Mouse (Mus musculus) embryo, embryonic 9.5 days (tissue): ENCODE measurements around the gene Me1.
A peak's percentile ranks its signal among the peaks of the same experiment; 100 is the strongest.
"Not testable (repeated sequence)": the region's sequence is repeated elsewhere in the genome, so short reads cannot be mapped to it uniquely, and the experiment has no call there.

Experiments used
- DNase-seq: peaks from one replicate; pipeline ENCODE4 v3.0.0-alpha.2; 2017; ENCODE audit errors: extremely low spot score

Me1 gene

DNA sequence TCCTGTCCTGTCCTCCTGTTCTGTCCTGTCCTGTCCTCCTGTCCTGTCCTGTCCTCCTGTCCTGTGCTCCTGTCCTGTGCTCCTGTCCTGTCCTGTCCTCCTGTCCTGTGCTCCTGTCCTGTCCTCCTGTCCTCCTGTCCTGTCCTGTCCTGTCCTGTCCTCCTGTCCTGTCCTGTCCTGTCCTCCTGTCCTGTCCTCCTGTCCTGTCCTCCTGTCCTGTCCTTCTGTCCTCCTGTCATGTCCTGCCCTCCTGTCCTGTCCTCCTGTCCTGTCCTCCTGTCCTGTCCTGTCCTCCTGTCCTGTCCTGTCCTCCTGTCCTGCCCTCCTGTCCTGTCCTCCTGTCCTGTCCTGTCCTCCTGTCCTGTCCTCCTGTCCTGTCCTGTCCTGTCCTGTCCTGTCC, 98.8 kb downstream of the Me1 start:
- DNase-seq: not testable (repeated sequence)

DNA sequence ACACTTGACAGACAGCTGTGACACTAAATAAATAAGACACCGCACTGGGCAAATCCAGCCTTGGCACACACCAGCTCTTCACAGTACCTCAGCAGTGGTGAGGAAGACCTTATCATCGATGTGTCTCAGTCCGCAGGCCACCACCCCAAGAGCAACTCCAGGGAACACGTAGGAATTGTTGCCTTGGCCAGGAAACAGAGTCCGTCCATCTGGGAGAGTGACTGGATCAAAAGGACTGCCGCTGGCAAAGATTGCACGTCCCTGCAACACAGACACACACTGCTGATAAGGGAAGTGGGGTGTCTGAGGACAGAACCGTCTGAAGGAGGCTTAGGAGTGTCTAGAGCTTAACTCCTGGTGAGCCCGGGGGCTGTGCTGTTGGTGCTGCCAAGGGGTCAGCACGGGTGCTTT, 101.4 kb downstream of the Me1 start:
- DNase-seq: not testable (repeated sequence)

DNA sequence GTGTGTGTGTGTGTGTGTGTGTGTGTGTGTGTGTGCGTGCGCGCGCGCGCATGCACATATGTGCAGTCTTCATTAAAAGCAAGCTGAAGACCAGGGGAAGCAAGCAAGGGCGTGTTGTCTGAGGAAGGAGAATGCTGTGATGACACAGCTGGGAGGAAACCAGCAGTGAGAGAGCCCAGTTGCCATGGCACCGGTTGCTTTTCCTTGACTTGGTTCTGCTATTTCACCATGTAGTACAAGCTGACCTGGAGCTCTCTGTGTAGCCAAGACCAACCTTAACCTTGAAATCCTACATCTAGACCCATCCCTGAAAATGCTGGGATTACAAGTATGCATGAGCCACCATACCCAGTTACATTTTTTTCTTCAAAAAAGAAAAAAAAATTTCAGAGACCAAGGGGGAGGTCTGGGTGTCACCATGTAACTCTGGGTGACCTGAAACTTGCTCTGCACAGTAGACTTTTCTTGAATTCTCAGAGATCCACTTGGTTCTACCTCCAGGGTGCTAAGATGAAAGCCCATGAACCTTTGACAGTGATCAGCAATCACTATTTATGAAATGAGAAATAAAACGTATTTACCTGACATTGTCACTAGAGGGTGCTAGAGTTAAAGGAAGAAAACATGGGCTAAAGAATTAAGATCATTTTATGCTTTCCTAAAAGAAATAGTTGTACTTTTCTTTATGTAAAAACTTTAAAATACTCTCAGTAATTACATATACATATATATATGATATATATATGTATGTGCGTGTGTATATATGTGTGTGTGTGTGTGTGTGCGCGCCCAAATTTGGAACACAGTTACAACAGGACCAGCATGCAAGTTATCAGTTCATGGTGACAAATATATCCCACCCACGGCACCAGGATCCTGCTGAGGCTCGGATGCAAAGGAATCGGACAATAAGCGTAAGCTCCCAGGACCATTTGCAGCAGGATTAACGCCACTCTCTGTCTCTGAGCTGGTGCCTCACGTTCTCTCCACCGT, 102.8 kb downstream of the Me1 start:
- DNase-seq: no peak

DNA sequence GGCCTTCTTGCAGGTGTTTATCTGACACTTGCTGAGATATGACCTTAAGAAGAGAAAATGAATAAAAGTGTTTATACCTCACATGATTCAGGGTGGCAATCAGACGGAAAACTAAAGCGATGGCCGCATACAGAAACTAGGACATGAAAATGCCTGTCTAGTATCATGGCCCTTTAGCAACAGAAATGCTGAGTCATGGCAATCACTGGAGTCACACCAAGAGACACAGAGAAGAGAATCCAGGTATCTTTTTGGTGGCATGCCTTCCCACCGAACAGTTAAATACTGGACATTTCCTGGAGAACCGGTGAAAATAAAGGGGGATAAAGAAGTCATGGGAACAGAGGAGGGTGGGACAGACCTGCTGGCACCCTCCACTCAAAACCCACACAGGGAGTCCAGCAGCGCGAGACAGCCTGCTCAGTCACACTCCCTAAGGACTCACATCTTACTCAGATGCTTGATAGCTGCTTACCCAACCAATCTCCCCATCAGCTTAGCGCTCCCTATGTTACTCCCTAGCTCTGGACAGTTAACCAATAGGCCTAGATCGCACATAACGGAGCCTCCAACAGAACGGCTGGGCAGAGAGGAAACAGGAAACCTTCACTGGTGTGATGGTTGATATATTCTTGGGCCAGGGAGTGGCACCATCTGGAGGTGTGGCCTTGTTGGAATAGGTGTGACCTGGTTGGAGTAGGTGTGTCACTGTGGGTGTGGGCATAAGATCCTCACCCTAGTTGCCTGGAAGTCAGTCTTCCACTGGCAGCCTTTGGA, 108.5 kb downstream of the Me1 start:
- DNase-seq: no peak

DNA sequence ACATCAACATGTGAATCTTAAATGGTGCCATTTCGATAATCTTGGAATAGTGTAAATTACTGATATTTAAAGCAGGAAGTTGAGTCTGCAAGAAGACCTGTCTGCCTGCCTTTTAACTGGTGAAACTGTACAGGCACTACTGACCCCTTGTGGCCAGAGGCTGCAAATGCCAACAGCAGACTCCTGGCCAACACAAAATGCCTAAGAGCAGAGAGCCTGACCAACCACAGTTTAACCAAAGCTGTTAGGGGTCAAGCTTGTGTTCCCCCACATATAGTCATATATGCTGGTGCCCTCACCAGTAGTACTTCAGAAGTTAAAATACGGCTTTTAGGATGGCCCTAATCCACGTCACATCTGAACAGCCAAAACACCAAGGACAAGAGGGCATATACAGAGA, 112.0 kb downstream of the Me1 start:
- DNase-seq: peak; percentile 67

DNA sequence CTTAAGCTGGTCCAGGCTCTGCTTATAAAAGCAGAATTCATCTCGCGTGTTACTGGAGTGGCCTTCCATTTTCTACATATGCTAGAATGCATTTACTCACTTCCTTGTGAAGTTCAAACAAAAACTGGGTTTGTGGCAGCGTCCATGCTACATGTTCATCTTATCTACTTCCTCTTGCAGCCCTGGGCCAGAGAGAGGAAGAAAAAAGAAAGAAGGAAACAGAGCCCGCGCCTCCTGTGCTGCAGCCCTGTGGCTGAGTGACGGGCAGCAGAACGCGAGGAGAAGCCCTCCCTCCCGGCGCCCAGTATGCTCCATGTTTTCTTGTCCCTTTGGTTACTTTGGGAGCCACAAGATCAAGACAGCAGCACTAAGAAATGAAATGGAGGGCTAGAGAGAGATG, 116.1 kb downstream of the Me1 start:
- no peak for DNase-seq

DNA sequence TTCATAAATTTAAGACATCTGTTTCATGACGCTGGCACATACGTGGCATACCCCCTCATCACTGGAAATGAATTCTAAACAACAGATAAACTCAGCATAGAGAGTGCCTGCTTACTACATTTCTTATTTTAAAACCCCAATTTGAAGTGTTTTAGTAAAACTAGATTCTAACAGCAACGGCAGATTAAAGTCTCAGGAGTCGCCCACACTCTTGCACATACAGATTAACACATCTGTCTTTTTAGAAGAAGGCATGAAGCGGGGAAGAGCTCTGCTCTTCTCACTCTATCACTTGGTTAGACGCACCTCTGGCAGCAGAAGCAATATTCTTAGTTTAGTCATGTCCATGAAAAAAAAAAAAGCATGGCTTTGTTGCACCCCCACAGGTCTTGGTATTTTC, 120.6 kb downstream of the Me1 start:
- DNase-seq: no peak

DNA sequence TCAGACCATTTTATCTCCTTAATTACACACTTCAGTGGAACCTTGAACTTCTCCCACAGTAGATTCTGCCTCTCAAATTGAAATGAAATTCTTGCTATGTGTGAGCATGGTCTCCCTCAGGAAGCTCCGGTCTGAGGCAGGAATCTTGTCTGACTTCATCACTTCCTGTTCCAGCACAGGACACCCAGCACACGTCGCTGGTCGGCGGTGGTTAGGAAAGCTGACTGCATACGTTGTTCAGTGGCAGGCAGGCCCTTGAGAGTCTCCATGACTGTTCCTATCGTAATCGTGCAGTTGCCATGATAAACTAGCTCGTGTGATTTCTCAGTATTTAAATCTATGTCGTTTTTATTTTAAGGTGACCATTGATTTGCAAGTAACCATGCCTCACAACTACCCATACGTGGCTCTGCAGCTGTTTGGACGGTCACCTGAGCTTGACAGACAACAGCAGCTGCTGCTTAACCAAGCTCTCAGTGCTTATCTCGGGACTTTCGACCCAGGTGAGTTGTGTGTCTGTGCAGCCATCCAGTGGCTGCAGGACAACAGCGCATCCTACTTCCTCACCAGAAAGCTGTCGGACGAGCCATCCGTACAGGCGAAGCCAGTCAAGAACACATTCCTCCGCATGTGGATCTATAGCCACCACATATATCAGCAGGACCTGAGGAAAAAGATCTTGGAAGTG, 122.0 kb downstream of the Me1 start:
- DNase-seq: no peak

DNA sequence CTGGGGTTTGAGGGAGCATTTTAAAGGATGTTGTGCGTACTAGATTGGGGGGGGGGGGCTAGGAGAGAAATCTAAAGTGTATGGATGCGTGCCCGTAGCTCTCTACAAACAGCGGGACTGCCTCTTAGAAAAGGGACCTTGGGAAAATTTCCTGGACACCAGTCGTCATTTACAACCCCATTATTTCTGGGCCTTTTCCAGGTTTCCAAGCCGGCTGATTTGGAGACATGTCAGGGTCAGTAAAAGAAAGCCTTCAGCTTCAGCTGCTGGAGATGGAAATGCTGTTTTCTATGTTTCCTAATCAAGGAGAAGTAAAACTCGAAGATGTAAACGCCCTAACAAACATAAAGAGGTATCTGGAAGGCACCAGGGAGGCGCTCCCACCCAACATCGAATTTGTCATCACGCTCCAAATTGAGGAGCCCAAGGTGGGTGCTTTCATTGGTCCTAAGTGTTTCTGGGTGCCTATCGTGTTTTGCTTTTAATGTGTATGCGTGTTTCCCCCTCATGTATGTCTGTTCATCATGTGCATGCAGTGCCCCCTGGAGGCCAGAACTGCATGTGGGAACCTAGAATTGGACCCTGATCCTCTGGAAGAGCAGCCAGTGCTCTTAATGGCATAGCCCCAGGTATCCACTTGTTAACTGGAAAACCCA, 123.0 kb downstream of the Me1 start:
- DNase-seq: peak; percentile 77

DNA sequence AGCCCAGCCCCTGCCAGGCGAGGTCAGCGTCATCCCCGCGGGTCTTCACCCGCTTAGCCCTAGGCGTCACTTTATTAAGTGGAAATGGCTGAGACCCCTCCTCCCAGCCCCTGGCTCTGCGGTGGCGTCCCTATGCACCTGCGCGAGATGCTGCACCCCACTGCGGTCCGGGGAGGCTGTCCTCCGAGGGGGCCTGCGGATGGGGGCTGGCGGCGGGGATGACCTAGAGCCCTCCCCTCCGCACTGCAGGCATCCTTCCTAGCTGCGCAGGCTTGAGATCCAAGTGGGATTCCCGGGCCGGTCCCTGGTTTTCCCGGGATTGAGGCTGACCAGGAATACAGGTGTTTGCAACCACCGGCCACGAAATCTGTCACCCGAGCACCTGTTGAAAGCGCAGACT, 123.6 kb downstream of the Me1 start:
- no peak for DNase-seq

DNA sequence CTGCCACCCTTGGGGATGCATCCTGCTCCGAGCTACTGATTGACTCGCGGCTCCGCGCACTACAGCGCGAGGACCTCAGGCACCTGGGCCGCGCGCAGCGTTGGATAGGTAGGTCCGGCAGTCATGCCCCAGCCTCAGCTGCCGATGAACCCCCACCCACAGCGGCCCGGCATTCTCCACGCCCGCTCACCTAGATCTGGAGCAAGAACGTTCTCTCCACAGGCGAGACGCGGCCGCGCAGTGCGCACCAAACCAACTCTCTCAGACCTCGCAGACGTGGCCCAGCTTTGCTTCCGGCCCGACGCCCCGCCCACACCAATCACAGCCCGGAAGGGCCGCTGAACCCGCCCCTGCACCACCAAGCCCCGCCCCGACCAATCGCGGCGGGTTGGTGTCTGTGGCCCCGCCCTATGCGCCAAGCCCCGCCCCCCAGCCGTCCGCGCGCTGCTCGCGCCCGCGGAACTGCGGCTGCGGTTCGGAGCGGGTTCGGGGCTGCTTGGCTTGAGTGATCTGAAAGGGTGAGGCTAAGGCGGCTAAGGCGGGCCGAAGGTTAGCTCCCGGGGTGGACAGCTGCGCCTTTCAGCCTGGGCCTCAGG, 124.1 kb downstream of the Me1 start, which contains the start of the genes Pgm3 and Rwdd2a:
Pgm3 (minus strand) TSS at position 303 of the 596 bp plus-strand sequence.
Rwdd2a (plus strand) TSS at position 452 of the 596 bp plus-strand sequence.
- peak; percentile 96 for DNase-seq

DNA sequence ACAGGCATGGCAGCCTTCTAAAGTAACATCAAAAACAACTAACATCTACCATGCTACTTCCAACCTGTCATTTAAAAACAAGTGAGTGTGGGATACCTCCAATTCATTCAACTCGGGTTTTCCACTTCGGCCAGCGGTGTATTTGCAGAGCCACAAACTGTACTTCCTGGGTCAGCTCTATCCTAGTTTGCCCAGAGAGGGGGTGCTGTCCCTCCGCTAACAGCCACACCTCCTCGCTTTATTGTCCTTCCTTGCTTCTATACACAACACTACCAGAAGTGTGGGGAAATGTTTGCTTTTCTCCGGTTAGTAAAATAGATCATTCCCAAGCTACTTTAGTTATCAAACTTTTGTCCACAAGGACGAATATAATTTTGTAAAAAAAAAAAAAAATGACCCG, 124.8 kb downstream of the Me1 start:
- DNase-seq: peak; percentile 8

DNA sequence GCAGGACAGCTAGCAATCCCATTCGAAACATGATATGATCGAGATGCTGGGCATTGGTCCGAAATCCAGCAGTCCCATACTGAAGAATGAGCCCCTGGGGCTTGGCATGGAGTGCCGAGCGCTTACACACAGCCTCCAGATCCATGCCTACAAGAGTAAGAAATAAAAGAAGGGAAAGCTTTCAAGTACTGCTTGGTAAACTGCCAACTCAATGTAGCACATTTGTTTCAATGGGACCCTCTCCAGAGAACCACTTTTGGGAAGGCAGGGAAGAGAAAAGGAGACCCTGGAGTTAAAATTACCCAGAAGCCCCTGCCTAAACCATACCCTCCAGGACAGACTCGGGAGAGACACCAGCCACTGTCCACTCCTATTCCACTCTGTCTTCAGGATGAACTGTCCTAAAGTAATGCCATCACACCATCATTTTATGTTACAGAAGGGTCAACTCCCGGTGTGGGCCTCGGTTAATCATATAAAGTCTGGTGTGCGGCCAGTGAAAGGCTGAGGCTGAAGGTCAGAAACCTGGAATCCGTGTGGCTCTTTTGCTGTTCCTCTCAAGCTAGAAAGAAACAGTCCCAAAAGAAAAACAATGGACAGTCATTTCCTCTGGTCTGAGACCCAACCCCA, 125.4 kb downstream of the Me1 start:
- DNase-seq: no peak

DNA sequence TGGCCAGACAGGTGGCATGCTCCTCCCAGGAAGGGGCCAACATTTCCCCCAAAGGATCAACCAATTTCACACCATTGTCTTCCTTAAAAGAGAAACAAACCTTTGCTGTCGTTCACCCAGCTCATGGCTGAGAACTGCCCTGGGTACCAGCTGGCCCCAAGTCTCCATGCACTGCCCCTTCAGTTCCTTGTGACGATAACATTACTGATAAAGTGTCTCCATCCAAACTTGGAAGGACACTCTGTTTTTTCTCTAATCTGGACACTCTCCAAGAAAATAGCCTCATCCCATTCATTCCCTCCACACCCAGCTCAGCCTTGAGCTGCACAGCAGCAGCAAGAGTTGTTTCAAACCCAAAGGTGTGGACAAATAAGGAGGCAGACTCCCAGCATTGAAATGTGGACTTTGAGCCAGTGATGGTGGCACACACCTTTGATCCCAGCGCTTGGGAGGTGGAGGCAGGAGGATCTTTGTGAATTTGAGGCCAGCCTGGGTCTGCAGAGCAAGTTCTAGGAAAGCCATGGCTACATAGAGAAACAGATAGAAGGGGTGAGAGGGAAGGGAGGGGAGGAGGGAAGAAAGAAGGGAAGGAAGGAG, 126.3 kb downstream of the Me1 start:
- DNase-seq: no peak

DNA sequence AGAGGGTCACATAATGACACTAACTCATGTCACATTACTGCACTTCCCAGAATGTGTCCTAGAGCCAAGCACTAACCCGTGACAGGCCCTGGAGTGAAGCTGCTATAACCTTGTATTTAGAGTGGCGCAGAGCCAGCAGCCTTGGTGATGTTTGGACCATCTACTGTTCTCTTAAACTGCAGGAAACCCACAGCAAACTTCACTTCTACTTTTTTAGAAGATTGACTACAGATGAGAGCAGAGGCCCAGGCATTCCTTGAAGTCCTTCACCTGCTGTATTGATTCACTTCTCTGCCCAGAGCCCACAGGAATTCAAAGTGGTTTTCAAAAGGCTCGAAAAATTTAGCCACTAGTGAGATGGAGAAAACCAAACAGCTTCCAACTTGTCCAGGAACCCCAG, 135.2 kb downstream of the Me1 start:
- DNase-seq: no peak

DNA sequence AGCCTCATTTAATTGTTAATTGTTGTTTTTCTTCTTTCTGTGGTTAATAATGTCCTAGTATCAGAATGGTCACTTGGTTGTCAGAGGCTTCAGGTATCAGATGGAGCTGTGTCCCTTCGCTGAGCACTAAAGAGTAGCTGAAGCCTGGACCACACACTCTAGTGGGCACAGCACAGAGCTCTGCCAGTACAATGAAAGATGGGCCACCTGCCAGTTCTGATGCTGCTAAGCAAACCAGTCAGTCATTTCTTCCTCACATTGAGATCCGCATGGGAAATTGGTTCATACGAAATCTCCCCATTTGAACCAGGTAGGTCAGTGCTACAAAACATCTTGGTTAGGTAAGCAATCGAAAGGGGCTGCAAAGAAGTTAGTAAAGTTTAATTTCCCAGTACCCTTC, 141.1 kb downstream of the Me1 start:
- no peak for DNase-seq

DNA sequence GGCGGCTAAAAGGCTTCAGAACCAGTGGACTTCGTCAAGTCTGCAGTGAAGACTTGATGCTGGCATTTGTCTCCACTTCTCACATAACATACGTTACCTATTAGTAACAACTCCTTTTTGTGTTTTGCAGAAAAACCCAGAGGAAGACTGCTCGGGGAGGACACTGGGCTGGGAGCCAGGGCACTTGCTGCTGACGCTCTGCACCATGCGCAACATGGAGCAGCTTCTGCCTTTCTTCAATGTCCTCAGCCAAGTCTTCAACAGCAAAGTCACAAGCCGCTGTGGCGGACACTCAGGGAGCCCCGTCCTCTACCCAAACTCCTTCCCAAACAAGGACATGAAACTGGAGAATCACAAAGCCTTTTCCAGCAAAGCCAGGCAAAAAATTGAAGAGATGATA, 141.9 kb downstream of the Me1 start:
- no peak for DNase-seq

DNA sequence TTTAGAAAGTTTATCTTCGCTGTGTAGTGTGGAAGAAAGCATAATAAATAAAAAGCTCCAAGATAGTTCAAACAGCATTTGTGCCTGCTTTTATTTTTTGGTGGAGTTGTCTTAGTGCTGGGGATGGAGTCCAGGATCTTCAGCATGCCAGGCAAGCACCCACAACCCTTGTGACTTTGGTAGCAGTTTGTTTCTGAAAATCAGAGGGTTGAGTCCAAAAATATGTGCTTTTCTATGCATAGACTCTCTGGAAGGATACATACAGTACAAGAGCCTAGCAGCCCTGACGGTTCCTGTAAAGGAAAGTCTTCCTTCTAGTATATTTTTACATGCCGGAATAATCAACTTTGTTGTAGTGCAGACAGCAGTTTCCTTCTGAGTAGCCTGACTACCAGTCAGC, 145.0 kb downstream of the Me1 start:
- no peak for DNase-seq

DNA sequence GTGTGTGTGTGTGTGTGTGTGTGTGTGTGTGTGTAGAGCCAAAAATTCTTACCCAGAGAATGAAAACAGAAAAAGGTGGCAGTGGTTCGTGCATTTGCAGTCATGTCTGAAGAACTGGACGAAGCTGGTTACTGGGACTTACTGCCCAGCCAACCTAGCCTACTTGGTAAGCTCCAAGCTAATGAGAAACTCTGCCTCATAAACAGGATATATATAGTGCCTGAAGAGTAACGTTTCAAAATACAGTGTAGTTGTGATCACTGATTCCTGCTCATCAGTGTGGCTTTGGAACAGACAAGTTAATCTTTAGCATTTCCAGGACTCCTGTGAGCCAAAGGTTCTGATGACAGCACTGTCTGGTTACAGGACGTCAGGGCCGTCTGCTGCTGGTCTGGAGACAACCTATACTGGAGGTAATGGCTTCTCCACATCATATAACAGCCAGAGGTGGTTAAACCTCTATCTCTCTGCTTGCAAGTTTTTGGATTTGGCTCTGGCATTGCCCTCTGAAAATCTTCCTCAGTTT, 146.1 kb downstream of the Me1 start:
- DNase-seq: no peak

DNA sequence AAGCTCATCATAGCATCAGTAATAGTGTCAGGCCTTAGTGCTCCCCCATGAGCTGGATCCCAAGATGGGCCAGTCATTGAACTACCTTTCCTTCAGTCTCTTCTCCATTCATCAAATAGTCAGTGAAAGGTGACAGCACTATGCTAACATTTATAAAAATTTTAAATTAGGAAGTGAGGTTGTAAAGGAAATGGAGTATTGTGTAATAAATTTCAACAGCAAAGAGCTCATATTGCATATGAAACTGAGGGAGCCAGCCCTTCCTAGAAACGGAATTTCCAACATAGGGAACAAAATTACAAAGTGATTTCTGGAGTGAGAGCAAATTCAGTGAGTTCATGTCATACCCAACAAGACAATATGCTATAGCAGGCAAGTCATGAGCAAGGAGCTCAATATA, 151.2 kb downstream of the Me1 start:
- no peak for DNase-seq
